Mouse (Mus musculus) midbrain, embryonic 13.5 days (tissue): ENCODE measurements at regions not wholly inside any gene's neighbourhood (a gene's known extent, or its start where the extent isn't known, plus 50 kb on each side); places are given as distances from the start of the nearest gene placed in this dataset.

Experiments used
- ATAC-seq: fragments of 200-750 bp; cut with Nextera tagmentation; 2 replicates; pipeline ENCODE4 v1.8.0; 2017; ENCODE audit warnings: mild to moderate bottlenecking, moderate TSS enrichment, moderate library complexity
- H3K27ac ChIP-seq: fragments of 300-500 bp; sonication (generic); 2 replicates; pipeline ENCODE4 v1.5.1; 2015; ENCODE audit warnings: inconsistent platforms, mild to moderate bottlenecking, moderate library complexity
- H3K27me3 ChIP-seq: fragments of 300-500 bp; sonication (generic); 2 replicates; pipeline ENCODE4 v1.6.1; 2015; ENCODE audit warnings: mild to moderate bottlenecking, inconsistent platforms
- H3K36me3 ChIP-seq: fragments of 300-500 bp; sonication (generic); 2 replicates; pipeline ENCODE4 v1.6.1; 2015; ENCODE audit warnings: mild to moderate bottlenecking, inconsistent platforms
- H3K4me1 ChIP-seq: fragments of 300-500 bp; sonication (generic); replicated peaks from 2 replicates; pipeline ENCODE4 v1.6.1; 2015; ENCODE audit warnings: inconsistent platforms
- H3K4me2 ChIP-seq: fragments of 300-500 bp; sonication (generic); replicated peaks from 2 replicates; pipeline ENCODE4 v1.6.1; 2015; ENCODE audit warnings: moderate library complexity, mild to moderate bottlenecking, inconsistent platforms
- H3K4me3 ChIP-seq: fragments of 300-500 bp; sonication (generic); replicated peaks from 2 replicates; pipeline ENCODE4 v1.5.1; 2015; ENCODE audit warnings: mild to moderate bottlenecking, inconsistent platforms
- H3K9ac ChIP-seq: fragments of 300-500 bp; sonication (generic); replicated peaks from 2 replicates; pipeline ENCODE4 v1.6.1; 2015; ENCODE audit warnings: mild to moderate bottlenecking, inconsistent platforms
- H3K9me3 ChIP-seq: fragments of 300-500 bp; sonication (generic); 2 replicates; pipeline ENCODE4 v1.6.1; 2016; ENCODE audit warnings: mild to moderate bottlenecking, inconsistent platforms
- WGBS: fragments of 180-500 bp; shearing (Covaris S2); methylation state at CpG from one replicate; pipeline ENCODE4 v1.1.7; 2015; 5-methylcytosine and 5-hydroxymethylcytosine counted together

GRCm38 (mm10) chr2:75039066-75039465, 213.5 kb downstream of the Mtx2 start:
- H3K9me3 ChIP-seq, result no peaks in the 10 kb centered on the region
- H3K27me3 ChIP-seq, result no peaks in the 10 kb centered on the region
- no peak overlapping the region for H3K4me3 ChIP-seq
- no peak overlapping the region for H3K4me2 ChIP-seq
- H3K4me1 ChIP-seq, result no peaks in the 10 kb centered on the region
- no peak overlapping the region for H3K9ac ChIP-seq
- no peak for ATAC-seq
- WGBS, result 72% methylated on average over 3 of the region's 3 CpGs
- H3K27ac ChIP-seq, result no peak overlapping the region
- no peaks in the 10 kb centered on the region for H3K36me3 ChIP-seq

- 82% methylated on average over 6 of the region's 6 CpGs for WGBS
- Histone ChIP-seq H3K9me3 (no peaks in the 10 kb centered on the region), H3K27ac (no peak overlapping the region), H3K4me1 (no peaks in the 10 kb centered on the region), H3K27me3 (peaks cover under 1% of the 10 kb centered on the region; the same call in 1 of the 2 replicates), H3K9ac (no peak overlapping the region), H3K36me3 (no peaks in the 10 kb centered on the region), H3K4me3 (no peak overlapping the region), H3K4me2 (no peak overlapping the region)
- ATAC-seq, result no peak
These were observed 221.3 kb downstream of the Mtx2 start for GRCm38 (mm10) chr2:75046892-75047291.

- ATAC-seq, result no peak
These were observed 222.5 kb downstream of the Mtx2 start for GRCm38 (mm10) chr2:75048071-75048470.

GRCm38 (mm10) chr2:75054474-75055186, 229.0 kb downstream of the Mtx2 start:
- Histone ChIP-seq H3K27me3 (peaks cover 30% of the 10 kb centered on the region), H3K4me2 (peak overlapping the region; percentile 60), H3K9ac (peak overlapping the region; percentile 60; the same call in 1 of the 2 replicates), H3K27ac (0 out of 2 replicates have a peak overlapping the region, but pooled peaks have one; percentile 26), H3K4me1 (peaks cover 4% of the 10 kb centered on the region), H3K9me3 (no peaks in the 10 kb centered on the region), H3K4me3 (peak overlapping the region; percentile 34), H3K36me3 (no peaks in the 10 kb centered on the region)
- WGBS, result 25% methylated on average over 14 of the region's 14 CpGs
- ATAC-seq, result peak; percentile 88

More at GRCm38 (mm10) chr2:75048071-75048470, 222.5 kb downstream of the Mtx2 start:
- WGBS, result 41% methylated on average over 6 of the region's 6 CpGs
- Histone ChIP-seq H3K9ac (no peak overlapping the region), H3K27ac (no peak overlapping the region), H3K4me1 (no peaks in the 10 kb centered on the region), H3K9me3 (no peaks in the 10 kb centered on the region), H3K4me3 (no peak overlapping the region), H3K36me3 (no peaks in the 10 kb centered on the region), H3K27me3 (peaks cover 6% of the 10 kb centered on the region; the same call in 1 of the 2 replicates), H3K4me2 (no peak overlapping the region)

- H3K4me1 ChIP-seq, result peaks cover 4% of the 10 kb centered on the region
- no peaks in the 10 kb centered on the region for H3K9me3 ChIP-seq
- no peaks in the 10 kb centered on the region for H3K36me3 ChIP-seq
- peak; percentile 55 for ATAC-seq
- 1% methylated on average over 6 of the region's 6 CpGs for WGBS
- no peak overlapping the region for H3K27ac ChIP-seq
- peaks cover 35% of the 10 kb centered on the region for H3K27me3 ChIP-seq
- H3K4me3 ChIP-seq, result peak overlapping the region; percentile 34
- peak overlapping the region; percentile 60; the same call in 1 of the 2 replicates for H3K9ac ChIP-seq
- H3K4me2 ChIP-seq, result peak overlapping the region; percentile 60
These were observed 229.6 kb downstream of the Mtx2 start for GRCm38 (mm10) chr2:75055187-75055543.

- Histone ChIP-seq H3K9ac (no peak overlapping the region), H3K36me3 (no peaks in the 10 kb centered on the region), H3K27me3 (peaks cover 24% of the 10 kb centered on the region), H3K4me2 (no peak overlapping the region), H3K27ac (no peak overlapping the region), H3K4me1 (peaks cover 23% of the 10 kb centered on the region), H3K4me3 (no peak overlapping the region), H3K9me3 (no peaks in the 10 kb centered on the region)
- no peak for ATAC-seq
- WGBS, result 48% methylated on average over 7 of the region's 7 CpGs
These were observed 235.4 kb downstream of the Mtx2 start for GRCm38 (mm10) chr2:75061009-75061408.

- no peak overlapping the region for H3K4me2 ChIP-seq
- peaks cover 18% of the 10 kb centered on the region for H3K27me3 ChIP-seq
- WGBS, result 66% methylated on average over 12 of the region's 12 CpGs
- H3K36me3 ChIP-seq, result no peaks in the 10 kb centered on the region
- H3K4me1 ChIP-seq, result peaks cover 23% of the 10 kb centered on the region
- H3K9me3 ChIP-seq, result no peaks in the 10 kb centered on the region
- no peak overlapping the region for H3K9ac ChIP-seq
- H3K27ac ChIP-seq, result peak overlapping the region; percentile 59; the same call in 1 of the 2 replicates
- no peak overlapping the region for H3K4me3 ChIP-seq
- no peak for ATAC-seq
These were observed 236.0 kb downstream of the Mtx2 start for GRCm38 (mm10) chr2:75061456-75062188.

- H3K27ac ChIP-seq, result 0 out of 2 replicates have a peak overlapping the region, but pooled peaks have one; percentile 59
- 81% methylated on average over 7 of the region's 7 CpGs for WGBS
- H3K4me3 ChIP-seq, result no peak overlapping the region
- H3K9me3 ChIP-seq, result no peaks in the 10 kb centered on the region
- peaks cover 14% of the 10 kb centered on the region for H3K27me3 ChIP-seq
- H3K36me3 ChIP-seq, result no peaks in the 10 kb centered on the region
- H3K4me2 ChIP-seq, result no peak overlapping the region
- no peak overlapping the region for H3K9ac ChIP-seq
- ATAC-seq, result no peak
- H3K4me1 ChIP-seq, result peaks cover 23% of the 10 kb centered on the region
These were observed 236.5 kb downstream of the Mtx2 start for GRCm38 (mm10) chr2:75062189-75062510.

GRCm38 (mm10) chr2:75064406-75065115, 239.0 kb downstream of the Mtx2 start:
- ATAC-seq, result no peak
- Histone ChIP-seq H3K9me3 (no peaks in the 10 kb centered on the region), H3K27me3 (peaks cover 5% of the 10 kb centered on the region; the same call in 1 of the 2 replicates), H3K4me2 (no peak overlapping the region), H3K9ac (no peak overlapping the region), H3K36me3 (no peaks in the 10 kb centered on the region), H3K27ac (peak overlapping the region; percentile 39; the same call in 1 of the 2 replicates), H3K4me3 (no peak overlapping the region), H3K4me1 (peaks cover 23% of the 10 kb centered on the region)
- WGBS, result 81% methylated on average over 10 of the region's 10 CpGs

- Histone ChIP-seq H3K9ac (no peak overlapping the region), H3K9me3 (no peaks in the 10 kb centered on the region), H3K27me3 (no peaks in the 10 kb centered on the region), H3K4me3 (no peak overlapping the region), H3K27ac (peak overlapping the region; percentile 60), H3K4me1 (peaks cover 23% of the 10 kb centered on the region), H3K4me2 (no peak overlapping the region), H3K36me3 (no peaks in the 10 kb centered on the region)
- peak; percentile 77 for ATAC-seq
- 42% methylated on average over 2 of the region's 2 CpGs for WGBS
These were observed 239.7 kb downstream of the Mtx2 start for GRCm38 (mm10) chr2:75065304-75065703.

- H3K4me1 ChIP-seq, result peaks cover 35% of the 10 kb centered on the region
- no peak for ATAC-seq
- no peaks in the 10 kb centered on the region for H3K27me3 ChIP-seq
- no peak overlapping the region for H3K4me3 ChIP-seq
- no peaks in the 10 kb centered on the region for H3K36me3 ChIP-seq
- WGBS, result 82% methylated on average over 2 of the region's 2 CpGs
- H3K9ac ChIP-seq, result no peak overlapping the region
- H3K27ac ChIP-seq, result no peak overlapping the region
- no peaks in the 10 kb centered on the region for H3K9me3 ChIP-seq
- no peak overlapping the region for H3K4me2 ChIP-seq
These were observed 243.7 kb downstream of the Mtx2 start for GRCm38 (mm10) chr2:75069321-75069720.

GRCm38 (mm10) chr2:75072021-75072420, 246.4 kb downstream of the Mtx2 start:
- Histone ChIP-seq H3K9ac (no peak overlapping the region), H3K4me3 (no peak overlapping the region), H3K4me1 (peaks cover 29% of the 10 kb centered on the region), H3K27me3 (no peaks in the 10 kb centered on the region), H3K36me3 (no peaks in the 10 kb centered on the region), H3K9me3 (no peaks in the 10 kb centered on the region), H3K27ac (peak overlapping the region; percentile 58), H3K4me2 (no peak overlapping the region)
- WGBS, result 75% methylated on average over 3 of the region's 3 CpGs
- ATAC-seq, result no peak
